Mouse (Mus musculus) myocyte (in vitro differentiated cells): ENCODE measurements around the gene Gxylt2.

Experiments
- CEBPB ChIP-seq: IDR thresholded peaks from 2 replicates; pipeline ENCODE4 v1.6.1; 2011; ENCODE audit warnings: mild to moderate bottlenecking, moderate library complexity; ENCODE audit not compliant: poor library complexity, insufficient read depth, severe bottlenecking
- E2F4 ChIP-seq: IDR thresholded peaks from one replicate; pipeline ENCODE4 v1.6.1; 2011; ENCODE audit warnings: mild to moderate bottlenecking, control low read depth, moderate library complexity; ENCODE audit not compliant: insufficient read depth
- POLR2A ChIP-seq: IDR thresholded peaks from one replicate; pipeline ENCODE4 v1.6.1; 2011; ENCODE audit warnings: low read depth, mild to moderate bottlenecking, control low read depth, moderate library complexity; ENCODE audit not compliant: insufficient read length
- POLR2AphosphoS2 ChIP-seq: IDR thresholded peaks from one replicate; pipeline ENCODE4 v1.6.1; 2011; ENCODE audit warnings: low read depth, control low read depth; ENCODE audit not compliant: insufficient read length
- USF1 ChIP-seq: IDR thresholded peaks from one replicate; pipeline ENCODE4 v1.6.1; 2011; ENCODE audit warnings: low read depth, mild to moderate bottlenecking, control low read depth, moderate library complexity

DNA sequence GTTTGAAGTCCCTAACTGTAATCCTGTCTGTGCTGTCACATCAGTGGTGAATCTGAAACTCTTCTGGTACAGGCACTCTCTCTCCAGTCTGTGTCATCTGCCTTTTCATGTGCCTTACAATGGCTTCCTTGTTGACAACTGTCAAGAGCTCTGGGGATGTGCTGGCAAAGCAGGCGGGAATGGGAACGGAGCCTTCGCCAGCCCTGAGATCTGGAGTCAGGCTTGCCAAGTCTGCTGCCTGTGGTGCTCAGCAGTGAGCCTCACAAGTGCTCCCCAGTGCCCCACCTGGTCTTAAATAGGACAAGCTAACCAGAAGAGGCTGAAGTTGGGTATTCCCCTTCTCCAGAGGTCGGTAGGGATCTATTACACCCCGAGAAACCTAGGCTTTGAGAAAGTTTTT, 3.8 kb upstream of the Gxylt2 start:
- TF ChIP-seq POLR2AphosphoS2, result no peak
- TF ChIP-seq USF1, result no peak
- TF ChIP-seq POLR2A, result no peak
- TF ChIP-seq E2F4, result no peak
- no peak for TF ChIP-seq CEBPB
